Mouse (Mus musculus): ENCODE results near the gene Abhd2.

Abhd2 gene

DNA sequence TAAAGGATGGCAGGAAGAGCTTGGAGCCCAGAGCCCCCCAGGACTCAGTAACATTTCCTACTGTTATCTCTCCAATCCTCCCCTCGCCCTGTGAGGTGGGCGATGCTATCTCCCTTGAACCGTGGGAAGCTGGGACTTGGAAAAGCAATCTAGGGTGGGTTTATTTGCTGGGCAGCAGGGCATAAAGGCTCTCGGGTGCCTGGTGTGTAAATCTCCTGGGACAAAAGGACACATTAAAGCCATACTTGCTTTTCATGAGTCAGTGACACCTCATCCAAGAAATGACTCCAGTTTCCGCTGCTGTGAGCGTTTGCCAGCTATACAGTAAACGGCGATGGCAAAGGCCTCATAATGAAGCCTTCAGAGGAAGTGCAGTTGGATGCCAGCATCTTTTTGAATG lies 50.9 kb downstream of the Abhd2 start:
- DNase-seq (ENCODE audit: low spot score), result no peak

- no peak for DNase-seq (ENCODE audit: low spot score)
These were observed 55.8 kb downstream of the Abhd2 start for GRCm38 (mm10) chr7:79328769-79329168.

GRCm38 (mm10) chr7:79331197-79331596 lies 58.2 kb downstream of the Abhd2 start:
- no peak for DNase-seq (ENCODE audit: low spot score)

DNA sequence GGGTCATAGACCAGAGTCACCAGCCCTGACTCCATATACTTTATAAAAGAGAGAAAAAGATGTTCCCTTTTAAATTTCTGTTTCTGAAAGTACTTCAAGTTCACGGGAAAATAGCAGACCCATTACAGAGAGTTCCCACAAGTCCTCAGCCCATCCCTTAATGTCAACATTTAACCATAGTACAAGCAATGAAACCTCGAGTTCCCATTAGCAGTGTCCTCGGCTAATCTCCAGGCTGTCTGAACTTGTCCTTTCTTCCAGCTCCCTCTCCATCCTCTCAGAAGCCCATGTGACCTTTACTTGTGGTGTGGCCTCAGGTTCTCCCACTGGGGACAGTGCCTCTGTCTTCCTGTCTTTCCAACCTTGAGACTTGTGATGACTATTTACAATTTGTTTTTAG lies 60.4 kb downstream of the Abhd2 start:
- DNase-seq (ENCODE audit: low spot score), result no peak

DNA sequence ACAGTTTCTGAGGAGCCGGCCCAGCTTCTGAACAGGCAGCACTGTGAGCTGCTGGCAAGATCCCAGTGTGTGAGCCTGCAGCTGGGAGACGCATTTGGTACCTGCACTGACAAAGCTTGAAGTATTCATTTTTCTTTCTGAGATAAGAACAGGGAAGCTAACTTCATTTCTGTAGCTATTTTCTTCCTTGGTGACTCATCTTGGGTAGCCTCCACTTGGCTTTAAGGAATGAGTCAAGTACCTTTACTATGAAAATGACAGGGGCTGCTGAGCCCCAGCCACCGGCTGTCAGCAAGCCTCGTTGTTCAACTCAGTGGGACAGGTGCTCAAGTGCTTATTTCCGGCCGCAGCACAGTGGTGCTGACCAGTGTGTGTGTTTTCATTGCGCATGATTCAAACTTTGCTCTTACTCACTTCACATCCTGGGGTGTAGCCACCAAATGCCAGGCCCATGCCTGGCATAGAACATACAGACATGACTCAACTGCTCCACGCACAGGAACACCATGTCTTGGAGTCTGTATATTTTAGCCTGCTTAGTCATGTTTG lies 63.4 kb downstream of the Abhd2 start:
- no peak for DNase-seq (ENCODE audit: low spot score)

DNA sequence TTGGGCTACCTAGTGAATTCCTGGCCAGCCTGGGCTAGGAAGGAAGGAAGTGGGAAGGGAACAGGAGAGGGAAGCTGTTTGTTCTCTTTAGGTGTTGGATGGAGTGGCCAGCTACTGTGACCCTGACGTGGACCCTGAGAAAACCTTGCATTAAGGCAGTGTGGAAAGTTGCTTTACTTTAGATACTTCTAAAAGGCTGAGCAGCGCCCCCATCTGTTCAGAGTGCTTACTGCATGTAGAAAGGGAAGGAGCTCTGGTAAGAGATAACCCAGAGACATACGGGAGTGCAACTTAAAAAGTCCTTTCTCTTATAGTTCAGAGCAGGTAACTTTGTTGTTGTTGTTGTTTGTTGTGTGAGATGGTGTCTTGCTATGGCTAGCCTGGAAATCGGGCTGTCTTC lies 72.9 kb downstream of the Abhd2 start:
- peak; percentile 54 for DNase-seq (ENCODE audit: low spot score)

- no peak for DNase-seq (ENCODE audit: low spot score)
These were observed 73.6 kb downstream of the Abhd2 start for GRCm38 (mm10) chr7:79346555-79347075.

DNA sequence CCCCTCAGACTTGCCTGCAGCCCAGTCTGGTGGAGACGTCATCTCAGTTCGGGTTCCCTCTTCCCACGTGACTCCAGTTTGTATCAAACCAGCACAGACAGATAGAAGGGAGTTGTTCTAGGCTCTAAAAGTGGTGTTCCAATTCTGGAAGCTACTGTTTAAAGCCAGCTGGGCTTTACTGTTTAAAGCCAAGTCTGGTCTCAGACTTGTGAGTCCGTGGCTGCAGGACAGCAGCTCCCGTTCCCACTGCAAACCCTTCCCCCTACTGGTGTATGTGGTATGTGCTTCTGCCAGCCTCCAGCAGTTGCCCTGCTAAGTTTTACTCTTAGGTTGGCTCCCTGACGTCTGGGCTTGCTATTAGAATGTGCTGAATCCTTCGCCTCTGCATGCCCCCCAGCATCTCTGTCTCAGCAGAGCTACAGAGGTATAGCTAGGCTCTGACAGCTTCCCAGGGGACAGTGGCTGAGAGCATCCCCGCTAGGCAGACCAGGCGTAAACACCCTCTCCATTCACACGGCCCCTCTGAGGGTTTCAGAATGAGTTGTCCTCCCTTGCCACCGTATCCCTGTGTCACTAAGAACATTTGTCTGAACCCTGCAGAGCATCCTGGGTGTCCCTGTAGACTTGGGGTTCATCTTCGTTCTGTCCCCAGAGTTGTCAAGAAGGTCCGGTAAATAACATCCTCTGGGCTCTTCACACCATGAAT lies 74.3 kb downstream of the Abhd2 start:
- no peak for DNase-seq (ENCODE audit: low spot score)

DNA sequence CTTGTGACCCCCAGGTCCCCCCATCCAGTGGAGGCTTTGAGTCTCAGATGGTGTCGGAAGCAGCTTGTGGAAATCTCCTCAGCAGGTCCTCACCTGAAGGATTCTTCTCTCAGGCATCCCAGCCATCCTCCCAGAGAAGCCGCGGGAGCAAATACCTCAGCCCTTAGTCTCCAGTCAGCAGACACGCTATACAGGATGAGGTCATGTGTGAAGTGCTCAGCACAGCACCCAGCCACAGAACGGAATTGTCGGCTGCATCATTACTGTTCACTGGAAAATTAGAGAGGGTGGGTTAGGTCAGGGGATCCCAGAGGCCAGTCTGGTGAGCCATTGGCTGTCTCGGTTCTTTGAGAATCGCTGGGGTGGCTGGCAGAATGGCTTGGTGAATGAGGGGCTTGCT lies 75.8 kb downstream of the Abhd2 start:
- DNase-seq (ENCODE audit: low spot score), result no peak

GRCm38 (mm10) chr7:79349738-79350386 lies 76.9 kb downstream of the Abhd2 start:
- peak; percentile 69 for DNase-seq (ENCODE audit: low spot score)

GRCm38 (mm10) chr7:79358350-79359182 lies 85.6 kb downstream of the Abhd2 start:
- no peak for DNase-seq (ENCODE audit: low spot score)

GRCm38 (mm10) chr7:79359183-79359435 lies 86.1 kb downstream of the Abhd2 start:
- DNase-seq (ENCODE audit: low spot score), result no peak

DNA sequence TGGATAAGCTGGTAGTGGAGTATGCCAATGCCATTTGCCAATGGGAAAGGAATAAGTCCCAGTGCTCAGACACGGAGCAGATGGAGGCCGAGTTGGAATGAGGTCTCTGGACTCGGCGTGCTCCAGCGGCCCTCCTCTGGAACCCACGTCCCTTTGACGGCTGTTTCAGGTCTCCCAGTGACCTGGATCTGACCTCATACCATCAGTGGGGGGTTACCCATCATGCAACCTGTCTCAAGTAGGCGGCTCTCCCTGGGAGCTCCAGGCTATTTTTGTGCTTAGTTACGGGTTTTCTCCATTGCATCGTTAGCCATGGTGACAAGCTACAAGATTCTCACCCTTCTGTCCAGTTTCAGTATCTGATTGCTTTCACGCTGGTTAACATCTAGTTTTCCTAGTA lies 87.1 kb downstream of the Abhd2 start:
- DNase-seq (ENCODE audit: low spot score), result no peak

- DNase-seq (ENCODE audit: low spot score), result no peak
These were observed 89.2 kb downstream of the Abhd2 start for GRCm38 (mm10) chr7:79362208-79362607.

DNA sequence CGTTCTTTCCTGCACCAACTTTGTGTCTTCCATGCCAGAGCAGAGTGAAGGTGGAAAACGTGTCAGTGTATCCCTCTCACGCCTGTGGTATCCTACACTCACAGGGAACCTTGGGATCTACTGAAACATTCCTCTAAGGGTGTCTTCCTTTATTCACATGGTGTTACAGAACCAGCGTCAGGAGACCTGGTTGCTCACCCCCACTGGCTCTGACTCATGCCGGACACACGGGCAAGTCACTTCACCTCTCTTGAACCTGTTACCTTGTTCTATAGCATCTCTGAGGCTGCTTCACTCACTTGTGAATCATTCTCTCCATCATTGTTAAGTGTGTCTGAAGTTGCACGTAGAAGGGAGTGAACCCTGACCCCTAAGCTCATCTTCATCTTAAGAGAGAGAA lies 89.8 kb downstream of the Abhd2 start:
- no peak for DNase-seq (ENCODE audit: low spot score)

DNA sequence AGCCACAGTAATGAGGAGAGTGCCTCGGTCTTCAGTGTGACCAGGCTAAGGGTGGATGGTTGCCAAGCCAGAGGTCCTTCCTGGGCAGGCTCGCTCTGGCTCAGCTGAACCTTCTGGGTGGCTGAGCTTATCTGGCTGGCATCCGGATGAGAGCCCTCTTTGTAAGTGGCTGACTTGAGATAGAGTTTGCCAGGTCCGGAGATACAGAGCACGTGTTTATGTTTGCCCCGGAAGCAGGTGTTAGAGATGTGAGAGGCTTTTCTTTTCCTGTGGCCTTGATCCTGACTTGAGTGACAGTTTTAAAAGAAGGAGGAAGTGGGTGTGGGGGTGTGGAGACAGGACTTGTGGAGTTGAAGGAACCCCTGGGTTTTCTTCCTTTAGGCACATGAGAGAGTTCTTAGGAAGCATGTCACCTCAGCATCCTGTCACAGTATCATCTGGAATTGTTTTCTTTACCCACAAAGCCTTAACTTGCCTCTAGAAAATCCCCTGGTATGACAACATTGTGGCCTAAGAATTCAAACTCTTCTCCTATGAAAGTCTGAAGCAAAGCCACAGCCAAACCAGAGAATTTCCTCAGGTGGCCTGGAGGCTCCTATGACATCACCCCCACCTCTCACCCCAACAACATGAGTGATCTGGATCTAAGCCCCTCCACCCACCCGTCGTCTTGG lies 90.5 kb downstream of the Abhd2 start:
- DNase-seq (ENCODE audit: low spot score), result no peak

DNA sequence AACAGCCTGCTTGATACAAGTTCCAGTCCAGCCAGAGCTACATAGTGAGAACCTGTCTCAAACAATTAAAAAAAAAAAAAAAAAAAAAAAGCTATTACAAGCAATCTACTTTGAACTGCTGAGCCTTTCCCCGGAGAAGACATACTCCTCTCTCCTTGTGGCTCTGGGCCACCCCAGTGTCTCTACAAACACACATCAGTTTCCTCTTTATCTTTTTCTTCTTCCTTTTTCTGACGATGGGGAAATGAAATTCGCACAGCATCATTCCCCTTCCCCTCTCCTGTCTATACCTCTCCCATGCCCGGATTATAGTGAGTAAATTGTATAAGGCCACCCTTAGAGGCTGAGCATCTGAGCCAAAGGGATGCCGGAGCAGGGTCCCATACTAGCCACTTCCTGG lies 95.7 kb downstream of the Abhd2 start:
- no peak for DNase-seq (ENCODE audit: low spot score)

GRCm38 (mm10) chr7:79369416-79369815 lies 96.4 kb downstream of the Abhd2 start:
- no peak for DNase-seq (ENCODE audit: low spot score)

DNA sequence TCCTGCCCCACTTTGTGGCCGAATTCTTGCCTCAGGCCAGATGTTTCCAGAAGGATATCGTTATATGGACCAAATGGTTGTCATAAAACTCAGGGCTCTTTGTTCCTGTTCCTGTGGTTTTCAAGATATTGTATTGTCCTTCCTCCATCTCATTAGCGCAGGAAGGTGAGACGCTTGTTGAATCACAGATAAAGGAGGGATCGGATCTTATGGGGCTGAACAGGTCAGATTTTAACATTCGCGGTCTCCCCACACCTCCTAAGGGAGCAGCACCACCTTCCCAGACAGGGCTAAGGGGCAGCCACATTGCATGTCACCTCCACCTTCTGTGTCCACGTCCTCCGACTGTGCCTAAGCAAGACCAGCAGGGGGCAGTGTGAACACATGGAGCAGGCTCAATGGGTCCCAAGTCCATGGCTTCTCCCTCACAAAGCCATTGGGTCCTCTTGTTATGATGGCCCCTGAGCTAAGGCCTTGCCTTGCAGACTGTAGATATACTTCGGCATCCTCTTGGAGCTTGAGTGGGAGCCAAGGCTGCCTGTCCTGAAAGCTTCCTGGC lies 98.4 kb downstream of the Abhd2 start:
- DNase-seq (ENCODE audit: low spot score), result peak; percentile 66

DNA sequence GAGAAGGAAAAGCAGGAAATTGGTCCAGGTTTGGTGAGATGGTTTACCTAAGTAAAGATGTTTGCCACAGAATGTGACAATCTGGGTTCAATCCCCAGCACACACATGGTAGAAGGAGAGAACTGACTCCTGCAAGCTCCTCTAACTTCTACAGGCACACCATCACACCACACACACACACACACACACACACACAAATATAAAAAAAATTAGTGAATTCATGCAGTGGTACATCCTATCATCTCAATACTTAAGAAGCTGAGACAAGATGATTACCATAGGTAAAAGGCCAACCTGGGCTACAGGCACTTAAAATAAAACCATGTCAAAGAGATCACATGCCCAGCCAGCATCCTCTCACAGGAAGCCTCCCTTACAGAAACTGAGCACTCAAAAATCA lies 101.0 kb downstream of the Abhd2 start:
- DNase-seq (ENCODE audit: low spot score), result no peak

DNA sequence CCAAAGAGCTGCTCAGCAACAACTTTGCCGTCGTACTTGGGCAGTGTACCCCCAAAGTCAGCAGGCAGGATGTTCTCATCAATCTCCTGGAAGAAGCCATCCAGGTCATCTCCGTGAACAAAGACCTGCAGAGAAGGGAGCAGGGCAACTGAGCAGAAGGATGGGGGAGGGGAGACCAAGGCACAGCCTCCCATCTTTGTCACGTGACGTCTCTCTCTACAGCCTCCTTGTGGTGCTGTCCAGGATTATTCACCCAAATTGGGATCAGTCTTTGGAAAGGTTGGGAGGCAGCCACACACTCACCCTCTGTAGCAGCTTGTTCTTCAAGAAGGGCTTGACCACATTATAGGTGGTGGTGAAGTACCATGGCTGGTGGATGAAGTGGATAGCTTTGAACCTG lies 102.6 kb downstream of the Abhd2 start:
- DNase-seq (ENCODE audit: low spot score), result no peak

Measured in adipocyte (in vitro differentiated cells).